ENCODE assay signal across 8 mouse cellular contexts in genomic region chr15:101173421-101174211, GRCm38 (mm10). TPM values are rescaled to one million over a fixed set of nuclear protein-coding genes. Genes with fewer than 3 reads are reported as not detected.
A peak's percentile ranks its signal among the peaks of the same experiment; 100 is the strongest.
DNase-seq lines count a peak whose midpoint lies in the region; ATAC-seq and TF ChIP-seq lines count a peak whose summit lies in the region.

Gene Acvr1b, plus strand, starts transcription at chr15:101174067.

- peak within 1 kb of the TSS; percentile 92 for H3K4me2 ChIP-seq in hindbrain, embryonic 11.5 days (replicated peaks; ENCODE audit: low read depth, low read length)
- peak within 1 kb of the TSS; percentile 86 for H3K4me2 ChIP-seq in lung, embryonic 16.5 days (ENCODE audit: low read depth, low read length)

- no peaks in the 10 kb centered on the region for H3K27me3 ChIP-seq in hindbrain, embryonic 11.5 days (ENCODE audit: control insufficient read depth, insufficient read depth, low read length)
- H3K27me3 ChIP-seq in lung, embryonic 16.5 days (ENCODE audit: control insufficient read depth, insufficient read depth, low read depth, low read length): no peaks in the 10 kb centered on the region
- H3K27me3 ChIP-seq in thymus, adult 2 months (ENCODE audit: control insufficient read depth, insufficient read depth, low read length): no peaks in the 10 kb centered on the region

- no peak for TF ChIP-seq CTCF in thymus, adult 2 months (IDR thresholded peaks at IDR 0.05; ENCODE audit: borderline replicate concordance, control insufficient read depth, extremely low read depth, insufficient read depth, low read length, poor library complexity)

- H3K27ac ChIP-seq in hindbrain, embryonic 11.5 days (ENCODE audit: low read depth, low read length): peak within 1 kb of the TSS; percentile 83
- H3K27ac ChIP-seq in lung, embryonic 16.5 days (ENCODE audit: low read length): peak within 1 kb of the TSS; percentile 85
- no peak within 1 kb of the TSS for H3K27ac ChIP-seq in thymus, adult 2 months (ENCODE audit: control insufficient read depth, insufficient read depth, low read length)

- peak within 1 kb of the TSS; percentile 97 for H3K9ac ChIP-seq in hindbrain, embryonic 11.5 days (ENCODE audit: low read depth, low read length)
- H3K9ac ChIP-seq in lung, embryonic 16.5 days (ENCODE audit: low read length): peak within 1 kb of the TSS; percentile 95

- DNase-seq in Muller cell, postnatal 12 days (ENCODE audit: inconsistent ontology term): peak; percentile 97
- peak; percentile 91 for DNase-seq in cerebellum, adult 8-10 months
- peak; percentile 82 to 87 for DNase-seq in frontal cortex, postnatal 10 days (ENCODE audit: low spot score in 2 of 2)
- DNase-seq in hindbrain, embryonic 11.5 days (ENCODE audit: low spot score): peak; percentile 96
- peak; percentile 92 for DNase-seq in layer of hippocampus, adult 9-11 months
- DNase-seq in ovary, adult 18-20 months (ENCODE audit: low spot score): peak; percentile 89
- DNase-seq in thymus, adult 2 months: peak; percentile 92

- no peaks in the 10 kb centered on the region for H3K36me3 ChIP-seq in hindbrain, embryonic 11.5 days (ENCODE audit: control insufficient read depth, insufficient read depth, low read length)
- no peaks in the 10 kb centered on the region for H3K36me3 ChIP-seq in lung, embryonic 16.5 days (ENCODE audit: control insufficient read depth, insufficient read depth, low read length)
- no peaks in the 10 kb centered on the region for H3K36me3 ChIP-seq in thymus, adult 2 months (ENCODE audit: control insufficient read depth, insufficient read depth, low read length)

- ATAC-seq in hindbrain, embryonic 11.5 days (ENCODE audit: low FRiP score): peak; percentile 92
- ATAC-seq in lung, embryonic 16.5 days (ENCODE audit: low read depth): peak; percentile 93

- under 1% methylated on average over 31 of the region's 87 CpGs for WGBS in hindbrain, embryonic 11.5 days
- WGBS in lung, embryonic 16.5 days: under 1% methylated on average over 44 of the region's 87 CpGs
- WGBS in thymus, adult 2 months: 1% methylated on average over 50 of the region's 87 CpGs

- peak within 1 kb of the TSS; percentile 92 for H3K4me3 ChIP-seq in hindbrain, embryonic 11.5 days (ENCODE audit: low read depth, low read length)
- peak within 1 kb of the TSS; percentile 62 for H3K4me3 ChIP-seq in lung, embryonic 16.5 days (ENCODE audit: low read length)
- peak within 1 kb of the TSS; percentile 77 for H3K4me3 ChIP-seq in thymus, adult 2 months (ENCODE audit: control insufficient read depth, insufficient read depth, low read length)

- TF ChIP-seq POLR2A in thymus, adult 2 months (IDR thresholded peaks at IDR 0.05; ENCODE audit: control insufficient read depth, extremely low read depth, insufficient read depth, low read length, poor library complexity): peak; percentile 88

- H3K4me1 ChIP-seq in hindbrain, embryonic 11.5 days (replicated peaks; ENCODE audit: control insufficient read depth, insufficient read depth, low read length): no peaks in the 10 kb centered on the region; the same call in 1 of the 2 replicates
- H3K4me1 ChIP-seq in lung, embryonic 16.5 days (replicated peaks; ENCODE audit: control insufficient read depth, insufficient read depth, low read length): peaks cover 41% of the 10 kb centered on the region
- peaks cover 15% of the 10 kb centered on the region for H3K4me1 ChIP-seq in thymus, adult 2 months (replicated peaks; ENCODE audit: control insufficient read depth, insufficient read depth, low read length)

- H3K9me3 ChIP-seq in hindbrain, embryonic 11.5 days (ENCODE audit: control insufficient read depth, low read length): no peaks in the 10 kb centered on the region
- H3K9me3 ChIP-seq in lung, embryonic 16.5 days (ENCODE audit: control insufficient read depth, low read length): no peaks in the 10 kb centered on the region

RNA-seq across cellular contexts. Expression of gene Acvr1b, which starts in this region (rescaled TPM):
- 16.2 and 17.1 TPM in 2 replicates for polyA plus RNA-seq in hindbrain, embryonic 11.5 days (2014; fragmentation: Nextera tagmentation; extraction: Ambion mirVana)
- 6.8 and 7.9 TPM in 2 replicates for polyA plus RNA-seq in lung, embryonic 16.5 days (2015; fragmentation: Nextera tagmentation; extraction: Ambion mirVana)
- 34.9 and 35.3 TPM in 2 replicates for polyA plus RNA-seq in thymus, adult 2 months (2012; rRNA removed)
